Mouse (Mus musculus): ENCODE results near the gene B3gntl1.

Gene B3gntl1

DNA sequence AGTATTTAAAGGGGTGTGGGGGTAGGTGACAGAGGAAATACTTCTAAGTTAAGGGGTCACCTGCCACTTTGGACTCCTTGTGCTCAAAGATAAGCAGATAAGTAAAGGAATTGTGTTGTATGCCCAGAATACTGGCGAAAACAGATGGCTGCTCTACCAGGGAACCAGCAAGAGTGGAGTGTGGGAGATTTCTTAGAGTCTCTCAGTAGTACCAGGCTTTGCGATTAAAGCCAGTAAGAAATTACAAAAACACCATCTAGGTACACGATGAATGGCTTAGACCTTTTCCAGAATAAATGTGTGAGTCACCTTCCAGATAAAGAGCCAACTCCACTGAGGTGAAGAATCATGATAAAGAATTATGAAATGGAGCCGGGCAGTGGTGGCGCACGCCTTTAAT, 27.6 kb downstream of the B3gntl1 start:
- no peak for DNase-seq (ENCODE audit: low spot score)

DNA sequence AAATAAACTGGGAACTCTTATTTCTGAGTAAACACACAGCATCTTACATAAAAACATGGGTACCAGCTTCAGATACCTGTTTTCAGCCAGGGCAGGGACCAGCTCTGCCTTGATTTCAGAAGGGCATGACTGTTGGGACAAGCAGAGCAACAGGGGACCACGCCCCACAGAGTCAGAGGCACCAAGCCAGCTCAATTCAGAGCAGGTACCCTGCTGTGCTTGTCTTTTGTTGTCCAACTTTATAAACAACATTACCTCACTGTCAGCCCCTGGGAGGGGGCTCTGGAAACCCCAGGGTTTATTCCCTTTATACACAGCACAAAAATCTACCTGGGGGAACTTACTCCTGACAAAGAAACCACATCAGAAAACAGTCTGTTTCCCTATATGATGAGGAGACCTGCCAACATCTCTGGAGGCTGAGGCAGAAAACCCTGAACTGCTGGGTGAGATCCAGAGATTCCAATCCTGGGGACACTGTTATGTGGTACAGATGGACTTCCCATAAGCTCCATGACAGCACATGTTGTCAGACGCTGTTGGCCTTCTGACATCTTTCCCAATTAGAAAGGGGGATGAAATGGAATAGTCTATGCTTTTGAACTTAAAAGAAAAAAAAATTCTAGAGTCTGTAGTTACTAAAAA, 31.3 kb downstream of the B3gntl1 start:
- no peak for DNase-seq (ENCODE audit: low spot score)

DNA sequence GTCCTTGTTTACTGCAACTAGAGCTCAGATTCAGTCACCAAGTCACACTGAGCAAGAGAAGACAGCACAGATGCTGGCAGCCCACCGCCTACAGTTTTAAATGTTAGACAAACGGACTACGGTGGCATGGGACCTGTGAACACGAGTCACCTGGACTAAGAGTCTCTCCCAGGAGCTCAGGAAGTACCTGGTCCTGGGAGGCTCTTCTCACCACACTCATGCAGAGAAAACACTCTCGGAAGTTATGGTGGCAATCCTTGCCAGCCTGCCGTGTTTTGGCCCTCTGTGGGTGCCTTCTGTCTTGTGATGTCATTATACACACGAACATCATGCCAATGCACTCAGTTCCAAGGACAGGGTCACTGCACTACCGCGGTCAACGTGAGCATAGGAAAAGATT, 36.3 kb downstream of the B3gntl1 start:
- DNase-seq (ENCODE audit: low spot score): no peak

DNA sequence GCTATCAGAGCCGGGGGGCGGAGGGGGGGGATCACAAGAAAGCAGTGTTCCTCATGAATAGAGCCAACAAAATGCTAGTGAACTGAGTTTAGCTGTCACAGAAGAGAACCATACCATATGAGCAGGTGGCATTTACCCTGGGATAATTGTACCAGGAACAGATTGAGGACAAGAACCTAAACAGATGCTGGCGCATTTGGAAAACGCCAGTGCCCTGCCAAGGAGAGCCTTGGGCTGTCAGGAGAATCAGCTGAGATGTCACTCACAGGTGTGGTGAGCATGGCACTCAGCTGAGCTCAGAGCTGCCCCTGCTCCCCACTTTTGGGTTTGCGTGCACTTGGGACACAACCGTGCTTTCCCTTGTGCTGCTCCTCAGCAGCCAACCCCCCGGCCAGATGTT, 41.5 kb downstream of the B3gntl1 start:
- DNase-seq (ENCODE audit: low spot score): no peak

DNA sequence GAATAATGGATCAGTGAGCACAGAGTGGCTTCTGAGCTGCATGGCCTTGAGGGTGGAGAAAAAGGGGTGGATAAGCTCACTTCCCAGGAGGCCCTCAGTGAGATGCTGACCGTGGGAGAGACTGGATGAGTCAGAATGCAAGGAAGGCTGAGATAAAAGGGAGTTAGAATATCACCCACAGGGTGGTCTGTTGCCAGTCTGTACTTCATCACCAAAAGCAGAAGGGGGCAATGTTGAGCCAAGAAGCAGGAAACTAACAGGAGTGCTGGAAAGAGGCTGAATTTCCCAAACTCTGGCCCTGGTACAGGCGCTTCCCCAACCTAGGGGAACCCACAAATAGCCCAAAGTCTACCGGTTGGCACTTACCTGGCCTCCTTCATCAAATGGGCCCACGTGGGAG, 42.5 kb downstream of the B3gntl1 start:
- DNase-seq (ENCODE audit: low spot score): no peak

DNA sequence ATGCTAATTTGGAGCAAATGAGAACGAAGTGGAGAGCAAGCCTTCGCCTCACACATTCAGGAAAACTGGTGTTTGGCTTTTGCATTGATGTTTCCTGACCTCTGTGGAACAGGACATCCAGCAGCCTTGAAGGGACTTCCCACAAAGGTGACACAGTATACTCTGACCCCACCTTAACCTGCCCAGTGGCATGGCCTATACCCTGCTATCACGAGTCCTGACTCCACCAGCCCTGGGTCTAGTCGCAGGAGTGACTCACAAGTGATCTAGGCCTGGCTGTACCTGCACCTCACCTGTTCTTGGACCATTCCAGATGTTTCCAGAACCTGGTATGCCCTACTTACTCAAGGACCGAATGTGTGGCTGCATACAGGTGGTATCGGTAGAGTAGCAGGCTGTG, 43.4 kb downstream of the B3gntl1 start:
- no peak for DNase-seq (ENCODE audit: low spot score)

DNA sequence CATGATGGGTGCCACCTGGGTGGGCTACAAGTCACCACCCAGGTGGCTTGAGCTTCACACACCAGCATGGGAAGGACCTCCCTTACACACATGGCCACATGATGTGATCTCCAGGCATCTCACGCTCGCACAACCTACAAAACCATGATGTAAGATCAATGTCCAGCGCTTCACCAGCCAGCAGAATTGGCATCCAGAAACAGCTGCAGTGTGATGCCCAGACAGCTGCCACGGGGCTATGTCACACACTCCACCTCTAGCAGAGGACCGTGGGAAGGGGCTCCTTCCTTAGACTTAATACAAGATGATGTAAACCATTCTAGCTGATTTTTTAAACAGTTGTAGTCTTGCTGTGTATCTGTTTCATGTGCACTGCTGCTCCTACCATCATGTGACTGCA, 45.4 kb downstream of the B3gntl1 start:
- DNase-seq (ENCODE audit: low spot score): no peak

DNA sequence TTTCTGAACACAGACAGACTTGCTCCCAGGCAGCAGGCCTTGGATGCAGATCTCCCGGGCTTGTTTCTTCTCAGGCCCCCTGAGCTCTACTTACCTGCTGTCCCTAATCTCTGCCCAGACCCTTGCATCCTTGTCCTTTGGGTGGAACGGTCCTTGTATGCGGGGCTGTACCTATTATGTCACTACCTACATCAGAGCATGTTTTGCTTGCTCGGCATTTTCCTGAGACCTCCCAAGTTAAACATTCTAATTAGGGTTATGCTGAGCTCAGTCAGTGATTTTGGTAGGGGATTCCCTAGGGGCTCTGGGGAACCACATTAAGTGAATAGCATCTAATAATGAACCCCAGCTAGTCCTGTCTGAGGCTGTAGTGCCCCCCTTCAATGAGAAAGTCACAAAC, 47.9 kb downstream of the B3gntl1 start:
- no peak for DNase-seq (ENCODE audit: low spot score)

DNA sequence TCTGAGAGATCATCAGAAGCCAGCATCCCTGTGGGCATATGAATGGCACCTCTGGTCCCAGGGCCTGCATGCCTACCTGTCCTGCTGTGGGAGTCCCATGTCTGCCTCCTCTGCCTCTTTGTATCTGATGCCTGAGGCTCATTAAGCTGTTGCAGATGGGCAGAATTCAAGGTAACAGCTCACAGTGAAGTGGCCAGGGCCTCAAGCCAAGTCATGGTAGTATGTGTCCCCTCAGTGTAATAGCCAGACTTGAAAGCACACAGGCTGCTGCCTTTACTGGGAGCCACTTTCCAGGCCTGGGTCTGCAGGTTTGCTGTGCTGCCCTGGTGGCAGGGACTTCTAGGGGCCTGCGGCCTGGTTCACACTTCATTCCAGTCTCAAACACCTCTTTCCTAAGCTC, 55.6 kb downstream of the B3gntl1 start:
- no peak for DNase-seq (ENCODE audit: low spot score)

DNA sequence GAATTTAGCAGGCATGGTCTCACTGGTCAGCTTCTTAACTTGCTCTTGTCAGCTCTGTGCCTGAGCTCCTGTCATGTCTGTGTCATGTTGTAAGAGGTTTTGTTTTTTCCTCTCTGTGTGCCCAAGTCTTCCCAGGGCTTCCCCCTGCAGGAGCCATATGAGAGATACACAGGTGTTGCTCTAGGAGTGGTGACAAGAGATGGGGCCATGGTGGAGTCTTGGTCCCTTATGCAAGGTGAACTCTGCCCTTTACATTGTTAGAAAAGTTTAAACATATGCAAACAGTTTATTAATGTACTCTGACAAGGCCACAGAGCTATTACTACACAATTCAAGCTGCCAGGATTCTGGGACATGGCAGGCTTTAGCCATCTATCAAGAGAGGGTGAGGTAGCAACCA, 56.5 kb downstream of the B3gntl1 start:
- no peak for DNase-seq (ENCODE audit: low spot score)

DNA sequence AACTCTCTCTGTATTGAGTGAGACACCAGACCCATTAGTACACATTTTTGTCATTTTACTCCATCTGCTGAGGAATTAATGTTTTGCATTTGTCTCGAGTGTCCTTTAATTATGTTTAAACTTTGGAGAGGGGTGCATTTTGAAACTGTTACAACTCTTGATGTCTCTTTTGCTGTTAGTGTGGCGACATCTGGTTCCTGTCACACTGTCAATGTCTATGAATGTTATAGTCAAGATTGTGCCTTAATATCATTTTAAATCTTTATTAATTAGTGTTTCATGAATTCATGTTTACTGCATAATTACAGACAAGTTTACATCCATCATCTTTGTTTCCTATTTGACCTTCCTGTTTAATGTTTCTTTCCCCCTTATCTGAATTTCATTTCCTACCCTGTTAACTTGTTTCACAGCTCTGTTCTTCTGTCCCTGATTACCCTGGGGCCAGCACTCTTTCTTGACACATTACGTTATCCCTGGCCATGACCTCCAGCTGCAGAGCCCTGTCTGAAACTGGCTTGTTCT, 56.9 kb downstream of the B3gntl1 start:
- DNase-seq (ENCODE audit: low spot score): no peak

DNA sequence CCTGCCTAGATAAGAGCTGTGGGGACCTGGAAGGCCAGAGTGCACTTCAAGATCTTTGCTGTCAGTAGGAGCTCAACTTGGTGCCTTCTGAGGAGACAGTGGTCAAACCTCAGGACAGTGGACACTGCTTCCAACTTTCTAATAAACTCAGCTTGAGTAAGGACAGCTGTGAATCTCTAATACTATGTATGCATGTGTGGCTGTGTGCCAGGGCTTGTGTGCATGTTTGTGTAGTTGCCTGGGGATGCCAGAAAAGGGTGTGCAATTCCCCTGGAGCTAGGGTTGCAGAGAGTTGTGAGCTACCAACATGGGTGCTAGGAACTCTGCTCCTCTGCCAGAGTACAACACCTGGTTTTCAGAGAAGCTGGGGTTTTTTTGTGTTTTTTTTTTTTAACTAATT, 62.0 kb downstream of the B3gntl1 start:
- no peak for DNase-seq (ENCODE audit: low spot score)

DNA sequence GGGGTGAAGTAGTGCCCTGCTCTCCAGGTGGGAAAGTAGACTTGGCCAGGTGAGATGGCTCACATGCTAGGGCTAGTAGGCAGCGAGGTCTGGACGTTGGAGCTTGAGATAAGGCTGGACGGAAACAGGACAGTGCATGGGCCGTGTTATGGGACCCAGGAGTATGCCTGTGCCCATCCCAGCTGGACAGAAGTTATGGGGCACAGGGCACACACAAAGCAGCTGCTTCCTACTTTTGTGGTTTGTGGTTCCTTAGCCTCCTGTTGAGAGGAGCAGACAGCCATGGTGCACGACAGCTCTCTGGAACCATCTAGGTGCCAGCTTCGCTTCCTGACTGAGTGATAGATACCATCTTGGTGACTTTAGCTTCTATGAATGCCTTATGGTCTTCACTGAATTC, 67.3 kb downstream of the B3gntl1 start:
- DNase-seq (ENCODE audit: low spot score): no peak

DNA sequence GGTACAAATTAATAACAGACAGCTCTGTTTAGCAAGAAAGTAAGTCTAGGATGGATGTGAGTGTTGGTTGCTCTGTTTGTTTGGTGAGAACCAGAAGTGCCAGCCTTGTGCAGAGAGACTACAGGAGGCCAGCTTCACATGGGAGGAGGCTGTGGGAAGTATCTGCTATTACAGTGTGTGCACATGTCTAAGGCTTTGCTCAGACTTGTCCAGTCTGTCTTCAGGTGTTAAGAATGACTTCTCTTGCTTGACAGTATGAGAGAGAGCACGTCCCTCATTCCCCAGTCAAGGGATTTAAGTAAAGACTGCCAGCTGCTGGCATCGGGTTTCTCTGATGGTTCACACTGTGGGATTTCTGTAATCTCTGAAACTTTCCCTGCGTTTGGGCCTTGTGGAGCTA, 71.5 kb downstream of the B3gntl1 start:
- no peak for DNase-seq (ENCODE audit: low spot score)

DNA sequence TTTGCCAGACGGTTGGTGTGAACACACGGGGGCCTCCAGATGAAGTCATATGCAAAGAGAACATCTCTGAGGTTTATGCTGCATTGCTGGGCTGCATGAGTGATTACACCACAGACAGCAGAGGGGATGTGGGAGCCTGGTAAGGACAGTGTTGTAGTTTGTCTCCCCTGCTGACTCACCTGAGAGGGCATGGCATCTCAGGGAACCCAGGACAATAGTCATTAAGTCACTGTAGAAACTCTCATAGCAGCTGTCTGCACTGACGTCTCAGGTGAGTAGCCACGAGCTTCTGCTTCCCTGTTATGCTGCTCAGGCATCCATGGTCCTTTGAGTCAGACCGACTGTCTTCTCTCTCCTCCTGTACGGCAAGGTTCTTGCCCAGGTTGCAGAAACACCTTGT, 75.7 kb downstream of the B3gntl1 start:
- DNase-seq (ENCODE audit: low spot score): no peak

DNA sequence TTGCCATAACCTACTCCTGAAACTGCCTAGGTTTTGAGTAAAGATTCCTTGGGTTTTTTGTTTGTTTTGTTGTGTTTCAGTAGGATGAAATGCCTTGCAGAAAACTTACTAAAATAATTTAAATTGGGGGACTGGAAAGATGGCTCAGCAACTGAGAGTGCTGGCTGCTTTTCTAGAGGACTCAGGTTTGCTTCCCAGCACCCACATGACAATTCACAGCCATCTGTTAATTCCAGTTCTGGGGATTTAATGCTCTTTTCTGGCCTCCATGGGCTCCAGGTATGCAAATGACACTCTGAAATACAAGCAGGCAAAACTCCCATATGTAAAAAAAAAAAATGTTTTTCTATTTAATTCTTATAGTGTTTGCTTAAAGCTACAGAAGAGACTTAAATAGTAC, 91.1 kb downstream of the B3gntl1 start:
- DNase-seq (ENCODE audit: low spot score): no peak

Measured in ovary, postnatal 36 days (tissue).